Mouse (Mus musculus): ENCODE measurements around the gene Frmd6. TPM values are rescaled to one million over a fixed set of nuclear protein-coding genes. Genes with fewer than 3 reads are reported as not detected.

Frmd6 gene
- polyA plus RNA-seq, 1 experiment from 2014 or later, result 70.7 TPM

Other genes with a start within 250 kb of the Frmd6 start
- gene Actr10, start 112.3 kb downstream of the Frmd6 start, polyA plus RNA-seq (2015; fragmentation: Nextera tagmentation; extraction: Ambion mirVana), result 229 and 230 TPM in 2 replicates
- gene Psma3, start 149.1 kb downstream of the Frmd6 start, polyA plus RNA-seq (2015; fragmentation: Nextera tagmentation; extraction: Ambion mirVana), result 511 and 556 TPM in 2 replicates
- 39.0 and 40.9 TPM in 2 replicates for gene Arid4a, start 190.5 kb downstream of the Frmd6 start, polyA plus RNA-seq (2015; fragmentation: Nextera tagmentation; extraction: Ambion mirVana)